Mouse (Mus musculus): ENCODE measurements around the gene Nek1. TPM values are rescaled to one million over a fixed set of nuclear protein-coding genes. Genes with fewer than 3 reads are reported as not detected.

The Nek1 gene
- 18.3 and 23.4 TPM in 2 replicates for polyA plus RNA-seq (2015; fragmentation: Nextera tagmentation; extraction: Ambion mirVana)

DNA sequence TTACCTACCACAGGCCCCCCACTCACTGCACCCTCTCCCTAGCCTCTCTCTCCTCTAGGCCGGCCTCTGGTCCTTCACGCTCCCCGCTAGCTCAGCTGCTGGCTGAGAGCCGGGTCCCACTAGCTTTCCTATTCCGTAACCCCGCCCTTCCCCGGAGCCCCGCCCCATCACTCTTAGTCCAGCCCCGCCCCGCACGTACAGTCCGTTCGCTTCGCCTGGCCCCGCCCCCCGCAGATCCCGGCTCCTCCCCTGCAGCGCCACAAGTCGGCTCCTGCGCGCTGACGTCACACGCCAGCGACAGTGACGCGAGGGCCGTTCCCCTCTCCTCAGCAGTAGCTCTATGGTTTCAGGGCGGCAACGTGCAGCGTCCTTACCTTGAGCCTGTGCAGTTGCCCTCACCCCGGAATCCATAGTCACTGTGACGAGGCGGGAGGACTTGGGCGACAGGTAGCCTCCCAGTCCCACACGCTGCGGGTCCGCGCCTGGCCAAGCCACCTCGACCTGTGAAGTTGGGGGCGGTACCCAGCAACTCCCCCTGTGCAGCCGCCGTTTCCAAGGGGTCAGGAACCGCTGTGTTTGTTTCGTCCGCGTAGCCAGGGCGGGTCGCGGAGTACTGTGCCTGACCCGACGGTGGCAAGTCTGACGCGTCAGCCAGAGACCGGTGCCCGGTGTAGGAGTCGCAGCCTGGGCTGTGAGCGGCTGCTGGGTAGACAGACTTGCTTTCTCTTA, at the start of gene Nek1:
Gene Nek1, plus strand, starts transcription at position 286 of the 729 bp plus-strand sequence.
- Histone ChIP-seq H3K4me3 (peak within 1 kb of the TSS; percentile 84), H3K9me3 (replicated peaks) (peaks cover 5% of the 10 kb centered on the region; the same call in 1 of the 2 replicates), H3K4me1 (peaks cover 13% of the 10 kb centered on the region), H3K27ac (peak within 1 kb of the TSS; percentile 88), H3K36me3 (ENCODE audit: poor library complexity, severe bottlenecking) (no peaks in the 10 kb centered on the region), H3K27me3 (no peaks in the 10 kb centered on the region), H3K9ac (peak within 1 kb of the TSS; percentile 77), H3K4me2 (peak within 1 kb of the TSS; percentile 85)
- WGBS: under 1% methylated on average over 57 of the region's 57 CpGs
- ATAC-seq: peak; percentile 97

DNA sequence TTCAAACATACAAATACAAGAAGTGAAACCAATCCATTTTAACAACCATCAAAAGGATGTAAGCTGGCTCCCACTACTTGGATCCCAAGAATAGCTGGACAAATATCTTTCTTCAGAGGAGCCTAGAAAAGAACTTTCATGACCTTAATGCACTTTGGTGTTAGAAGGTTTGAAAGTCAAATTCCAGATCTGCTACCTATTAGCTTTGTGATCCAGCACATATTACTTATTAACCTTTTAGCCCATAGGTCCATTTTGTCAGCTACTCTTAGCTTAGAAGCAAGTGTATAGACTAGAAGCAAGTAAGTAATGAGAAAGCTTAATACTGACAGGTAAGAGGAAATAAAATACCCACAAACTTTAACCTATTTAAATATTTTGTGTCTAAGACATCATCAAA, 45.5 kb upstream of the Nek1 start:
- H3K36me3 ChIP-seq (ENCODE audit: poor library complexity, severe bottlenecking): no peaks in the 10 kb centered on the region
- H3K9me3 ChIP-seq (replicated peaks): no peaks in the 10 kb centered on the region
- peaks cover 17% of the 10 kb centered on the region for H3K4me1 ChIP-seq
- no peak overlapping the region for H3K4me2 ChIP-seq
- H3K27me3 ChIP-seq: no peaks in the 10 kb centered on the region
- ATAC-seq: no peak
- H3K4me3 ChIP-seq: no peak overlapping the region
- no peak overlapping the region for H3K9ac ChIP-seq
- no peak overlapping the region for H3K27ac ChIP-seq

DNA sequence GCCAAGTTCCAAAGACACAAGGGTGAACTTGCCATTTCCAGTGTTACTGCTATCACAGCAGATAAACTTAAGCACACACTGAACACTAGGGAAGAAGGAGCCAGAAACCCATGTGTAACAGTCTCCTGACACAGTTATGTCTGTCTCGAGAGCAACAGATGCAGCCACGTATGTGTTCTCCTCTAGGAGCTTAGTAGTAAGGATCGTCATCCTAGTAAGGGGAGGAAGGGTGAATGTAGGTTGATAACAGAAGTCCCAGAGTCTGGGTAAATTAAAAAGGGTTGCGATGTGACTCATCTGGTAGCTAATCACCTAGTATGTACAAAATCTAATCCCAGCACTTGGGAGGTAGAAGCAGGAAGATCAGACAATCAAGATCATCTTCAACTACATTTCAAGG, 43.1 kb upstream of the Nek1 start:
- Histone ChIP-seq H3K36me3 (ENCODE audit: poor library complexity, severe bottlenecking) (no peaks in the 10 kb centered on the region), H3K4me1 (peaks cover 23% of the 10 kb centered on the region), H3K27ac (no peak overlapping the region), H3K9ac (no peak overlapping the region), H3K27me3 (no peaks in the 10 kb centered on the region), H3K4me3 (no peak overlapping the region), H3K4me2 (no peak overlapping the region), H3K9me3 (replicated peaks) (no peaks in the 10 kb centered on the region)
- 68% methylated on average over 4 of the region's 4 CpGs for WGBS
- no peak for ATAC-seq

DNA sequence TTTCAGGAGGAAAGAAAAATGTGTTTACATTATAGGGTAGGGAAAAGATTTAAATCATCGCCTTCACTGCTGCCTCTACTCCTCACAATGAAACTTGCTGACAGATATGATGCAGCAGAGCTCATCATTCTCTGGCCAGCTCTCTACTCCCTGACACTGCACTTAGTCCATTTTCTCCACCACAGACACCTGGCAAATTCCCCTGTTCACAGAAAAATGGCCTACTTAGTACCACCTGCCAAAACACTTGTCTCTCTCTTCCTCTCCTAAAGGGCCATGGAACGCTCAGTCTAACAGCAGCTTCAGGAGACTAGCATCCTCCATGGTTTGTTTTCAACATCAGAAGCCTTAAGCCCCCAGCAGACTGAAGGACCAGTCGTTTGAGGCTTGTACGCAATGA, 41.7 kb upstream of the Nek1 start:
- H3K4me1 ChIP-seq: peaks cover 23% of the 10 kb centered on the region
- H3K36me3 ChIP-seq (ENCODE audit: poor library complexity, severe bottlenecking): no peaks in the 10 kb centered on the region
- no peak overlapping the region for H3K4me2 ChIP-seq
- H3K9me3 ChIP-seq (replicated peaks): no peaks in the 10 kb centered on the region
- H3K27ac ChIP-seq: no peak overlapping the region
- 47% methylated on average over 4 of the region's 4 CpGs for WGBS
- no peak overlapping the region for H3K9ac ChIP-seq
- no peak for ATAC-seq
- no peak overlapping the region for H3K4me3 ChIP-seq
- no peaks in the 10 kb centered on the region for H3K27me3 ChIP-seq

DNA sequence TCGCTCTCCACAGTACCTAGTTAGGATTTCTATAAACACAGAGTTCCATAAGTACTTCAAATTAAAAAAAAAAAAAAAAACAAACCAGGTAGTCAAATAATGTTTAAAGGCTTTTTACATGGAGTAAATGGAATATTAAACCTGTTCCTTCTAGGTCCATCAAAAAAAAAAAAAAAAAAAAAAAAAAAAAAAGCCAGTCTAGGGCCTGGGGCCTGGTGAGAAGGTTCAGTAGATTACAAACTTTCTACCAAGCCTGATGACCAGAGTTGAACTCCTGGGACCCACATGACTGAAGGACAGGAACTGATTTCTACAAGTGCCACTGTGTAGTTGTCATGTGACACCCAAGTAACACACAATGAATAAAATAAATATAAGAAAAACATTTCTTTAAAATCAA, 41.2 kb upstream of the Nek1 start:
- Histone ChIP-seq H3K9ac (no peak overlapping the region), H3K27me3 (no peaks in the 10 kb centered on the region), H3K9me3 (replicated peaks) (no peaks in the 10 kb centered on the region), H3K36me3 (ENCODE audit: poor library complexity, severe bottlenecking) (no peaks in the 10 kb centered on the region), H3K27ac (no peak overlapping the region), H3K4me1 (peaks cover 23% of the 10 kb centered on the region), H3K4me2 (no peak overlapping the region), H3K4me3 (no peak overlapping the region)
- 83% methylated on average over 1 of the region's 1 CpGs for WGBS
- ATAC-seq: no peak

DNA sequence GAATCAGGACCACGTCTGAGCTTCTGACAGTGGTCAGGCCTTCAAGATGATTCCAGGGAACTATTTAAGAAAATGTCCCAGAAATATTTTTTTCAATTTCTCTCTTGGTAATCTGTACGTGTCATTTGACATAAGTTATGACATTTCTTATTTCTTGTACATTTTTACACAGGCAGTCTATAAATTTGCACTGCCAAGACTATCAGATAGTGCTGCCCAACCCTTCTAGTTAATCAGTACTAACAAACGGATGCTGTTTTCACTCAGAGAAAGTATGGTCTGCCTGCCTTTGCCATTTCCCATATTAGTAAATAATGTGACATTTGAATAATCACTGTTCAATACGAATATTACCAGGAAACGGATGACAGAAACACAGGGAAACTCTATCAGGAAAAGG, 40.2 kb upstream of the Nek1 start:
- ATAC-seq: no peak
- peak overlapping the region; percentile 3; the same call in 1 of the 2 replicates for H3K9ac ChIP-seq

DNA sequence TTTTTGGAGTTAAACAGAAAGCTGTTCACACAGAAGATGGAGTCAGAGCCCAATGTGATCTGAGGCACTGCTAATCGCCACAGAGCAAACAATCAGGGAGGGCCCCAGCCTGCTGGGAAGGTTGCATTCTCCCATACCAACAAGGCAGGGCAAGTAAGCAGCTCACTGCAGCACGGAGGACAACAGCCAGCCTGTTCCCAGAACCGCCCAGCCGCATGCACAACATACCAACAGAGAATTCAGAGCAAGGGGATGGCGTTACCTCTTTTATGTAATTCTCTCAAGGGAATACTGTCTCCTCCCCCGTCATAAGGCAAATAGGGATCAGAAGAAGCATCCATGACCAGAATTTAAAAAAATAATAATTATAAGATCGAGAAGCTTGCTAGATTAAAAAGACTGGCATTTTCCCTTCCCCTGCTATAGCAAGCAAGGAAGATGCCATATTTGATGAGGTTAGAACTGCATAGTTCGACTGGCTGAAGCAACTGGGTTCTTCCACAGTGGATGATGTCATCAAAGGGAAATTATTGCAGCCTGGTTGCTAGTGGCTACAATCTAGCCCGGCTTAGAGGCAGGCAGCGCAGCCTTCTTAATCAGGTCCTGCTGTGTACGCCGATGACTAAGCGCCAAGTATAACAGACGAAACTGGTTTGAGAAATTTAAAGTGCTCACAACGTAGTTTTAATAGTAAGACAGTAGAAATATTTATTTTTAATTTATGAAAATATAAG, 38.5 kb upstream of the Nek1 start:
- peak; percentile 98 for ATAC-seq
- H3K36me3 ChIP-seq (ENCODE audit: poor library complexity, severe bottlenecking): no peaks in the 10 kb centered on the region

More for the DNA sequence above, 40.2 kb upstream of the Nek1 start:
- H3K9me3 ChIP-seq (replicated peaks): no peaks in the 10 kb centered on the region
- no peak overlapping the region for H3K4me3 ChIP-seq
- WGBS: 33% methylated on average over 5 of the region's 5 CpGs
- H3K36me3 ChIP-seq (ENCODE audit: poor library complexity, severe bottlenecking): no peaks in the 10 kb centered on the region
- H3K4me1 ChIP-seq: peaks cover 23% of the 10 kb centered on the region
- no peaks in the 10 kb centered on the region for H3K27me3 ChIP-seq
- H3K27ac ChIP-seq: no peak overlapping the region
- peak overlapping the region; percentile 36 for H3K4me2 ChIP-seq

DNA sequence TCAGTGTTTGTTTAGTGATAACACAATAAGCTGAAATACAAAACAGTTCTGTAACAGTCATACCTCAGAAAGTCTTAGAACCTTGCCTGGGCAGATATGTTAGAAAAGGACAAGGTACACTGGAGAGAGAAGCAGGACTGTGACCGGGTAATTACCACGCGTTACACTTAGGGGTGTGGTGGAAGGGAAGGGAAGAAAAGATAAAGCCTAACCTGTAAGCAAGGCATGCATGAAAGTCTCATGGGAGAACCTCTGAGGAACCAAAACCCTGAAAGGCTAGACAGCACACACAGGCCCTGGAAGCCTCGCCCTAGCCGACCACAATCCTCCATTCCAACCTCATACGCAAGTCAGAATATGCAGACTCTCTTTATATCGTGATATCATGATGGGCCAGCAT, 36.1 kb upstream of the Nek1 start:
- H3K9me3 ChIP-seq (replicated peaks): no peaks in the 10 kb centered on the region
- no peaks in the 10 kb centered on the region for H3K27me3 ChIP-seq
- no peak overlapping the region for H3K4me2 ChIP-seq
- H3K9ac ChIP-seq: no peak overlapping the region
- H3K4me1 ChIP-seq: peaks cover 9% of the 10 kb centered on the region
- H3K4me3 ChIP-seq: no peak overlapping the region
- no peak overlapping the region for H3K27ac ChIP-seq
- 91% methylated on average over 7 of the region's 7 CpGs for WGBS
- no peaks in the 10 kb centered on the region for H3K36me3 ChIP-seq (ENCODE audit: poor library complexity, severe bottlenecking)
- ATAC-seq: no peak

More for the DNA sequence above, 38.5 kb upstream of the Nek1 start:
- H3K9ac ChIP-seq: peak overlapping the region; percentile 76
- H3K9me3 ChIP-seq (replicated peaks): no peaks in the 10 kb centered on the region
- H3K4me3 ChIP-seq: peak overlapping the region; percentile 49
- peak overlapping the region; percentile 61 for H3K4me2 ChIP-seq
- no peaks in the 10 kb centered on the region for H3K27me3 ChIP-seq
- H3K4me1 ChIP-seq: peaks cover 23% of the 10 kb centered on the region
- H3K27ac ChIP-seq: peak overlapping the region; percentile 97
- under 1% methylated on average over 15 of the region's 15 CpGs for WGBS

DNA sequence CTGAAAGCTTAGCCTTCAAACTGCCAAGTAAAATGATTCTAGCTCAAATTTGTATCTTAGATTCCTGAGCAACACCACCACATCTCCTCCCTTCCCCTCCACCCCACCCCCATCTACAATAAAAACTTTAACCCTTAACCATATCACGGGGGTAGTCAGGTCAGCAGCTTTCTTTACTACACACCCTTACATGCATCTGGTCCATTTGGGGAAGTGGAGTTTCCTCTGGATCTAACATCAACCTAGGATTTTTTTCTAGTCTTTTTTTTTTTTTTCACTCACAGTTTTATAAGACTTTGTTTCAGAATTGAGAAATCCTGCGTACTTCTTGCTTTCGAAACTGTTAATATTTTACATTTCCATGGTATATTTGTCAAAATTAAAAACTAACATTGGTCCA, 30.2 kb upstream of the Nek1 start:
- Histone ChIP-seq H3K27me3 (no peaks in the 10 kb centered on the region), H3K27ac (no peak overlapping the region), H3K4me3 (no peak overlapping the region), H3K9ac (no peak overlapping the region), H3K4me2 (no peak overlapping the region), H3K4me1 (peaks cover 8% of the 10 kb centered on the region; the same call in 1 of the 2 replicates), H3K36me3 (ENCODE audit: poor library complexity, severe bottlenecking) (no peaks in the 10 kb centered on the region), H3K9me3 (replicated peaks) (no peaks in the 10 kb centered on the region)
- WGBS: 91% methylated on average over 3 of the region's 3 CpGs
- ATAC-seq: no peak

DNA sequence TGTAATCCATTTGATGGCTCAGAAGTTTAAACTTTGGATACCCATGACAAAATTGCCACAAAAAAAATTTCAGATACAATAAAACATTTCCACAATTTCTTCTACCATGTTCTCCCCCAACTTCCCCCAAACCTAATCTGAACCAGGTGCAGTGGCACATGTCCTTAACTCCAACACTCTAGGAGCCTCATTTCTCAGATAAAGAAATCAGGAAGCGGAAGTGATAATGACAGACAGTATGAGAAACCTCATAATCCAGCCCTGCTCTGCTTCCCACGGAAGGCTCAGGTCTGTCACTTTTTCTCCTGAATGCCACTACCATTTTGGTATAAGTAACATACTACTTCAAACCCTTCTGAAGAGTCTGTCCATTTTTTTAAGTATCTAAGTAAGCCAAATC, 29.1 kb upstream of the Nek1 start:
- no peak overlapping the region for H3K4me3 ChIP-seq
- no peak overlapping the region for H3K4me2 ChIP-seq
- no peaks in the 10 kb centered on the region for H3K9me3 ChIP-seq (replicated peaks)
- H3K4me1 ChIP-seq: peaks cover 8% of the 10 kb centered on the region; the same call in 1 of the 2 replicates
- H3K36me3 ChIP-seq (ENCODE audit: poor library complexity, severe bottlenecking): no peaks in the 10 kb centered on the region
- ATAC-seq: no peak
- H3K27ac ChIP-seq: no peak overlapping the region
- no peaks in the 10 kb centered on the region for H3K27me3 ChIP-seq
- WGBS: 49% methylated on average over 2 of the region's 2 CpGs
- no peak overlapping the region for H3K9ac ChIP-seq

DNA sequence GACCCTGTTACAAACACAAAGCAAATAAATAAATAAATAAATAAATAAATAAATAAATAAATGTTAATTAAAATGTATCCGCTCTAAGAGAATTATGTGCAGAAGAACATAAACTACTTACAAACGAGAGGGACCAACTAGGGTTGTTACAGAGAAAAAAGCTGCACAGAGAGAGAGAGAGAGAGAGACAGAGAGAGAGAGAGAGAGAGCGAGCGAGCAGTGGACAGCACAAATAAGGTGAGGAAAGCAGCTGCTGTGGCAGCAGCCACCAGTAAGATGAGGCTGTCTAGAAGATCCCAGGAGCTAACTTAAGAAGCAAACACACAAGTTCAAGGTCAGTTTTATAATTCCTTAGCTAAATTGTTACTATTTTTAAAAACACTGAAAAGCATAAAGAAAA, 28.5 kb upstream of the Nek1 start:
- no peak for ATAC-seq
- WGBS: 65% methylated on average over 4 of the region's 4 CpGs

DNA sequence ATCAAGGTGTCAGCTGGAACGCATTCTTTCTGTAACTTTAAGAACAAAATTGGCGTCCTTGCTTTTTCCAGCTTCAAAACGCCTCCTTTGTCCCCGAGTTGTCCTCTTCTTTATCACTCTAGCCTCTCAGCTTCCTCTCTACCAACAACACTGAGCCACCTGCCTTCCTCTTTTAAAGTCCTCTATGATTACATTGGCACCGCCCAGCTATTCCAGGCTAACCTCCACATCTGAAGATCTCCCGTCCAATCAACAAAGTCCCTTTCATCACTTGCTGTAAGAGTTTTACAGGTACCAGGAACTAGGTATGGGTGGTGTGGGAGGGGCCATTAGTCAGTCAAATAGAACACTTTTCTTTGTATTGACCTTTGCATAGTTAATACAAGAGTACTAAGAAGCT, 27.7 kb upstream of the Nek1 start:
- H3K9ac ChIP-seq: no peak overlapping the region
- no peaks in the 10 kb centered on the region for H3K36me3 ChIP-seq (ENCODE audit: poor library complexity, severe bottlenecking)
- peaks cover 8% of the 10 kb centered on the region; the same call in 1 of the 2 replicates for H3K4me1 ChIP-seq
- no peak for ATAC-seq
- no peak overlapping the region for H3K4me2 ChIP-seq
- H3K27me3 ChIP-seq: no peaks in the 10 kb centered on the region
- WGBS: 67% methylated on average over 6 of the region's 6 CpGs
- H3K4me3 ChIP-seq: no peak overlapping the region
- H3K9me3 ChIP-seq (replicated peaks): no peaks in the 10 kb centered on the region
- H3K27ac ChIP-seq: no peak overlapping the region

More for the DNA sequence above, 28.5 kb upstream of the Nek1 start:
- Histone ChIP-seq H3K4me1 (peaks cover 8% of the 10 kb centered on the region; the same call in 1 of the 2 replicates), H3K9ac (no peak overlapping the region), H3K9me3 (replicated peaks) (no peaks in the 10 kb centered on the region), H3K36me3 (ENCODE audit: poor library complexity, severe bottlenecking) (no peaks in the 10 kb centered on the region), H3K4me2 (no peak overlapping the region), H3K27me3 (no peaks in the 10 kb centered on the region), H3K27ac (no peak overlapping the region), H3K4me3 (no peak overlapping the region)
